Mouse (Mus musculus) spleen, adult 12 weeks (tissue): ENCODE measurements around the gene Gm17018.

Experiments
- DNase-seq: peaks from one replicate; pipeline ENCODE4 v3.0.0; 2022; ENCODE audit warnings: low spot score

Gm17018 gene

DNA sequence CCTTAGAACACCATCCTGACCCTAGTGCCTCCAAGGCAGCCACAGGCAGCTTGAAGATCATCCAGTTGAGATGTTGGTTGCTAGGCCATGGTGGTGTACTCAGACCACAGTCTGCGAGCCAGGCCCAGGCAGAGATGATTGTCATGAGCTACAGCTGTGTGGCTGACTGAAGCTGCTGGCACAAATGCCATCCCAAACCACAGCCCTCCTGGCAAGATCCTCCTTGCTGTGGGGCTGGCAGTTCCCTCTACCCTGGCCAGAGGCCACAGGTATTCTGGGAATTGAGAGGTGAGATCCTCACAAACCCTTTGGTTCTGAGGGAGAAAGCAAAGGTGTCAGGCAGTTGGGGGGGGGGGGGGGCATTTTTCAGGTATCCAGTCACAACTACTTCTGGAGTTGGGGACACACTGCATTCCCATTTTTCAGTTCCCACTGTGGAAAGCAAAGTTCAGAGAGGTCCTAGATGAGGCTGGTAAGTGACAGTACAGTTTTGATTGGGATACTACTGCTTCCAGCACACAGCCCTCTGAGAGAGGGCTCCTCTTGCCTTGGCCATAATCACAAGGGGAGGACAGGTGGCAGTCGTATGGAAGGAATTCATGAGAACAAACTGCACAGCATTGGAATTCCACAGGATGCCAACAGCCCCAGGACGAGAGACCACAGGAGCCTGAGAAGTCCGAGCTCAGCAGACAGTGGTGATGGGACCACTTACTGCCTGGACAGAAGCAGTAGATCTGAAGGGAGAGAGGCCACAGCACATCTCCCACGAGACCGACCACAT lies 27.3 kb downstream of the Gm17018 start:
- DNase-seq, result no peak

DNA sequence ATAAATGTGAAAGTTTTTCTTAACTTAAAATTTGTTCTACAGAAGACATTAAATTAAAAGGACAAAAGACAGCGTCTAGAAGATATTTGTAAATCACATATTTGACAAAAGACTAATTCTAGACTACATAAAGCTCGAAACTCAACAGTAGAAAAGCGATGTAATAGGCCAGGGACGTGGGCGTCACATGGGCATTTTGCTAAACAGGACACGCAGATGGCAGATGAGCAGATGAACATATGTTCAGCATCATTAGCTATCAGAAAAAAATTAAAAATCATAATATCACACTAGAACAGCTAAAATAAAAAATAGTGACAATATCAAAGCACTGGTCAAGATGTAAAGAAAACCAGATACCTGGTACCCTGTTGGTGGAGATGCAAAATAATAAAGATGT lies 29.3 kb downstream of the Gm17018 start:
- DNase-seq, result no peak

DNA sequence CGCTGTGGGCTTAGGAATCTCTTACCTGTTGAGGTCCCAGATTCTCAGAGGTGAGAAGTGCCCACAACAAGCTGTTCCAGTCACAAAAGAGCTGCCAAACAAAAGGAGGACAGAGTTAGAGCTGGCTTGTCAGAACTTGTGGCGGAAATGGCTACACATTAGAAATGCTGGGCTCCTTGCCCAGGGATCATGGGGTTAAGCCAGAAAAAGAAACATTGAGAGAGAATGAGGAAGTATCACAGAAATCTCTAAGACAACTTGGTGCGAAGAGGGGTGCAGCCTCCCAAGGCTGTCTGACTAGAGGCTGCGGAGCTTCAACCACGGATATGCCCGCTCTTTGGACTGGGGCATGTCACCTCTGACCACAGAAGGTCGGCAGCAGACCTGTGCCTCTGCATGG lies 31.3 kb downstream of the Gm17018 start:
- DNase-seq, result no peak

DNA sequence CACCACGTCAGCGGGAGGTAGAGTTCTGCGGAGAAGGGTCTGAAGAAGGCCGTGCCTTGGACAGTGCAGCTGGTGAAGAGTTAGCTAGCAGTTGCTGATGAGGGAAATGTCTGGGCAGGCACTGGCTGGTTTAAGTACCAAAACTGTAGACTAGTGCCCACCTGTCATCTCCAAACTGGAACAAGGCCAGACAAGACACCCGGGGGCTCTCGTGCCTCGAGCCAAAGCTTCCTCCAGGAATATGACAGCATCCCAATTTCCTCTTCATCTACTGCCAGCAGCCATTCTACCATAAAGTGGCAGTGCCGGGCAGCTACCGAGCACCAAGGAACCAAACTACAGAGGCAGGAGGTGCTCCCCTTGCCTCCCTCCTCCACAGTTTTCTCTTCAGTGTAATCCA lies 32.5 kb downstream of the Gm17018 start:
- DNase-seq, result no peak

DNA sequence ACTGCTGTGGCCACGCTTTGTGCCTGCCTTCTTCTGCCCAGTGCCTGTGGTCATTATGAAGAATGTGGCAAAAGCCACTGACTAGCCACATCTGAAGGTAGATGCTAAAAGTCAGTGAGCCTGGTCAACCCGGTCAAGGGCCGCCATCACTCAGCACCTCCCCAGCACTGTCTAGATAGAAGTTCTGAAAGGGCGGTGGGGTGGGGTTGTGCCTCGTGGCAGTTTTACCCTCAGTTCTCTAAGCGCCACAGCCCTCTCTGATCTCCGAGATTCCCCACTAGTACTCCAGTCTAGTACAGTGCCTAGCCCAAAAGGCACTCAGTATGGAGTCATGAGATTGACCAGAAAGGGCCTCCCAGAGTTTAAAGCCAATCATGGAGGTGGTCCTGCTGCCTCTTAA lies 33.7 kb downstream of the Gm17018 start:
- DNase-seq, result no peak

DNA sequence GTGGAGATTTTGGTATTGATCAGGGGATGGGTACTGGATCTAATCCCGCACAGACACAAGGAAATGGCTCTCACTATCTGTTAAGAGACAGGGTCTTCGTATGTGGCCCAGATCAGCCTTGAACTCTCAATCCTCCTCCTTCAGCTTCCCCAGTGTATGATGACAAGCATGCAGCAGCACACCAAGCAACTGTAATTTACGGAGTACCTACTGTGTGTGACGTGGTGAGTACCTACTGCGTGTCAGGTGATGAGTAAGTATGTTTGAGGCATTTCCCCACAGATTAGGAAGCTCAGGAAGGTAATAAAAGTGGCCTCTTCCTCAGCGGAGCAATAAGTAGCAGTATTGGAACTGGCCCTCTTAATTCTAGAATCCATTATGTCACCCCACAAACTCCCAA lies 35.1 kb downstream of the Gm17018 start:
- no peak for DNase-seq

DNA sequence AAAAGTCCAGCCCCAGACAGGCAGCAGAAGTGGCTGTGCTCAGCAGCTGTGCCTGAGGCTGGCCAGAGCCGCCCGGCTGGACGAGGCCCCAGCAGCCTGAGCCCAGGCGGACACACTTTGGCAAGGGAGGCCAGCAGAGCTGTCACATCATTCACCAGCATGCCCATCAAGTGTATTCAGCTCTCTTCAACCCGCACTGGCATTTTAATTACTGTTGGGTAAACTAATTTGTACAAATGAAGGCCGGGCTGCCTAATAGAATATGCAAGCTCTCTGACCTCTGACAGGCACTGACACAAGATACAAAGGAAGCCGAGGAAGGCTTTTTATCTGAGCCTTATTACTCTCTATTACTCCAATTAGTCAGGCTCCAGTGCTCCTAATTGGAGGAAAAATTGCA lies 35.6 kb downstream of the Gm17018 start:
- DNase-seq, result no peak

DNA sequence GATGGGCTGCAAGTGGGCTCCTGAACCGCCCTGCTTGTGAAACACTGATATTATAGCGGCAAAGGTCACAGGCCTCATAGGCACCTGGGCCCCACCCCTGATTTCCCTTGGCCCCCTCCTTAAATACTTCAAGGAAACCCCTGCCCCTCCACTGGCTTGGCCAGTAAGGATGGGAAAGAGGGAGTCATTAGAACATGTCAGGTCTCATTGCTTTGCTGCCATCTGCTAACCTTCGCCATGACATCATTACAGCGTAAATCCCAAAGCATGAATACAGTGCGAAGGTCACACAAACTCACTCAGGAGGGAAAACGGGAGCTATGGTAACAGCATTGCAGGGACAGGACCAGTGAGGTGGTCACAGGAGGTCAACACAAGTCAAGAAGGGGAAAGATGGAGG lies 36.0 kb downstream of the Gm17018 start:
- DNase-seq, result no peak

DNA sequence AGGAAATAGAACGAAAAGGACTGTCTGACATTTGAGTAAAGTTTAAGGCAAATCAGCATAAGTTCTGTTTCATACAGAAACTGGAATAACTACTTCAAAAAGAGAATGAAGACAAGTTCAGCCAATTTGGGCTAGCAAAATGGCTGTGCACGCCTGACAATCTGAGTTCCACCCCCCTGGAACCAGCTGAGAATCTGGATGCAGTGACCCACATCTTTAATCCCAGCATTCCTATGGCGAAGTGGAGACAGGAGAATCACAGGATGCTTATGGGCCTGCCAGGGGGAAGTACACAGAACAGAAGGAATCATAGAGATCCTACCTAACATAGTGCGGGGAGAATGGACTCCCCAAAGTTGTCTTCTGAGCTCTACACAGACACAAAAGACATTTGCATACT lies 36.7 kb downstream of the Gm17018 start:
- DNase-seq, result no peak

DNA sequence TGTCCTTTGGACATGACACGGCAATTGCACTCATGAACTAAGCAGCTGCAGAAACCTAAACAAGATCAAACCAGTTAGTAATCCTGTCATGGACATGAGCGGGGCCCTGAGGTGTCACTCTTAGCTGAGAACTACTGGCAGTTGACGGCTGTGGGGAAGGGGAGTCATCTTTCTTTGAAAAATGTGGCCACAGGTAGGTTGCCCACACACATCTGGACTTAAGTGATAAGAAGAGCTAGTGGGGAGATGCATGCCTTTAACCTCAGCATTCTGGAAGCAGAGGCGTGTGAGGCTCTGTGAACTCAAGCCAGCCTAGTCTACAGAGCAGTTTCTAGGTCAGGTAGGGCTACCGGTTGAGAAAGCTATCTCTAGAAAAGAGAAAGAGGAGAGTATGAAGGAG lies 42.2 kb downstream of the Gm17018 start:
- no peak for DNase-seq

DNA sequence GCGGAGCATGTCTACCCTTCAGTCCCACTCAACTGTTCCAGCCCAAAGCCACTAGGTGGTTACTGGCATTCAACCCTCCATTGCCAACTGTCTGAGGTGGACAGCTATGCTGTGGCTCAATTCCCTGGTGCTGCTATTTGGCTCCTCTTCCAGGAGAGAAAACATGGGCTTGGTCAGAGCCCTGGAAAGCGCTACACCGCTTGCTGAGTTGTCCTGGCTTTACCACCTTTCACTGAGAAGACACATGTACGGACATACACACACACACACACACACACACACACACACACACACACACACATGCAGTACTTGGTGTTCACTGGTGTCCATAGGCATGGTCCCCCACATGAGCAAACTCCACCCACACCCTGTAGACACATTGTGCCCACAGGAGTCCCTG lies 46.3 kb downstream of the Gm17018 start:
- no peak for DNase-seq

DNA sequence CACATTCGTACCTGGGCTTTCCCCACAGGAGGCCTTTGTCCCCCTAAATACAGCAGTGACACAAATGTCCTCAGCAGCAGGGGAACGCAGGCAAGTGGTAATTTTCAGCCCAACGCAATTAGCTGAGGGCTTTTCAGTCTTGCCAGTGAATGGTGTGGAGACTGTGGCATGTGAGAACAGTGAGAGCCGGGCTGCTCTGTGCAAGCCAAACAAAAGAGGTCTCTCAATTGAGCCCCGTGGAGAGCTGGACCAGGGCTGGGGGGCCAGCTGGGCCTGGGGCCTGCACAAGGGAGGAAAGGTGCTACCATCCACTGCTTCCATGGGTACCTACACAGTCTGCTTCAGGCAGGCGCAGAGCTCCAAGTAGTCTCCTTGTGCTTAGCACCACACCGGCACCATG lies 47.1 kb downstream of the Gm17018 start:
- DNase-seq, result no peak

DNA sequence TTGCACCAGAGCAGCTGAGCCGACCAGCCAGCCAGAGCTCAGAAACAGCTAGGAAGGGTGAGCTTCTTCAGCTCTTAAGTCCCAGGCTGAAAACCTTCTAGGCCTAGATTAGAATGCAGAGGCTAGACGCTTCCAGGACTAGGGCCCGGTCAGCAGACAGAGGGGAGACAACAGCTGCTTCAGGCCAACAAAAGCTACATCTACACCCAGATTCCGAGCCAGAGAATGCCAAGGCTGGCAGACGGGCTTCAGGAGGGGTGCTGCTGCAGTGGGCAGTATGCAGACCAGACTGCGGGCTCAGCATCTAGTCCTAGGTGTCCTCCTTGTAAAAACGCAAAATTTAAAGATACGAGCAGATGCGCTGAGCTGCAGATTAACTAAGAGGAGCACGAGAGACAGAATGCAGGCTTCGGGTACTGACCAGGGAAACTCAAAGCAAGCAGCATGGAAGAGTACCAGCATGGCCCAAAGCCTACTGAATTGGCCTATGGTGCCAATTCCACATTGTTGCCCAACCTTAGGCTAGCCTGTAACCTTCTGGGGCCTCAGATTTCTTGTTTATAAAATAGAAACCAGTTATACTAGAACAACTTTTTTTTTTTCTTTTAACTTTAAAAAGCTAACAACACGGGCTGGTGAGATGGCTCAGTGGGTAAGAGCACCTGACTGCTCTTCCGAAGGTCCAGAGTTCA lies 48.4 kb downstream of the Gm17018 start:
- no peak for DNase-seq

DNA sequence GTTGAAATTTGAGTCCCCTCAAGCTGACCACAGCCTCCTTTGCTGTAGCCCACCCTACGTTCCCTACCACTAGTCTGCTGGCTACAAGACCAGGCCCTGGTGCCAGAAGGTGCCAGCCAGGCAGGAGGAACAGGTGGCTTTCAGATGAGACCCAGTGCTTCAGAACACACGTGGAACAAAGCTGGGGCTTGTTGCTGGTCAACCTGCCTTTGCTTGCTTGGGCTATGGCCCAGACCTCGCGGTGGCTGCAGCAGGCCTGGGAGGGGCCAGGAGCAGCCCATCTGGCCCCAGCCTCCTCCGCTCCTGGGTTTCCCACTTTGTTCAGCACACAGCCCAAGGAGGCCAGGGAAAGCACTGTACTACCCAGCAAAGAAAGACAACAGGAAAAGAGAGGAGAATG lies 50.4 kb downstream of the Gm17018 start:
- DNase-seq, result no peak

DNA sequence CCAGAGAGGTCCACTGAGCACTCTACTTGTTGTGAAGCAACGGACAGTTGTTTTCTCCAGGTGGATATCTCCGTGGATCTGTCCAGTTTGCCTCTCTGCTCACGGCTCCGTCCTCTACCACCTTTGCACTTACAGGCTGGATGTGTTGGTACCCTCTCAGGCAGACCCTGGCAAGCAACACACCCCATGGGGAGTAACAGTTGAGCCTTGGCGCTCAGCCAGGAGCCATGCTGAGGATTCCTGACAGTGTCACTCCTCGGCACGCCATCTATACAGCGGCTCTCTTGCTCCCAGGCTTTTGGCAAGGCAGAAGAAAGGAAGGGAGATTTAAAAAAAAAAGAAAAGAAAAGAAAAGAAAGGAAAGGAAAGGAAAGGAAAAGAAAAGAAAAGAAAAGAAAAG lies 54.0 kb downstream of the Gm17018 start:
- DNase-seq, result no peak

DNA sequence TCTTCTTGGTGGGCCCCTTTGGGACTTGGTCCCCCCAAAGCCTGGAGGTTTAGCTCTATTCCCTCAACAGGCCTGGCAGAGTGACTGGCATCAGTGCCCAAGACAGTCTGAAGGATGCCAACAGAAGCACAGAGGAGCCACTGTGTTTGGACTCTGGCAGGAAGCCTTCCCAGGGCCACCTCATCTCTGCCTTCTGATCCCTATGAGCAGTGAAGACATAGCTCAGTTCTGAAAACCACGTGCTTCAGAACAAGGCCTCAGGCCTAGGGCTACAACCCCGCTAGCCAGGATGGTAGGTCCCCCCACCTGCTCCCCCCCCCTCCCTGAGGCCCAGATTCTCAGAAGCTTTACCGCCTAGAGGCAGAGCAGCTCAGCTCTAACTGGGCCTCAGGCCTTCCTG lies 54.5 kb downstream of the Gm17018 start:
- DNase-seq, result no peak

DNA sequence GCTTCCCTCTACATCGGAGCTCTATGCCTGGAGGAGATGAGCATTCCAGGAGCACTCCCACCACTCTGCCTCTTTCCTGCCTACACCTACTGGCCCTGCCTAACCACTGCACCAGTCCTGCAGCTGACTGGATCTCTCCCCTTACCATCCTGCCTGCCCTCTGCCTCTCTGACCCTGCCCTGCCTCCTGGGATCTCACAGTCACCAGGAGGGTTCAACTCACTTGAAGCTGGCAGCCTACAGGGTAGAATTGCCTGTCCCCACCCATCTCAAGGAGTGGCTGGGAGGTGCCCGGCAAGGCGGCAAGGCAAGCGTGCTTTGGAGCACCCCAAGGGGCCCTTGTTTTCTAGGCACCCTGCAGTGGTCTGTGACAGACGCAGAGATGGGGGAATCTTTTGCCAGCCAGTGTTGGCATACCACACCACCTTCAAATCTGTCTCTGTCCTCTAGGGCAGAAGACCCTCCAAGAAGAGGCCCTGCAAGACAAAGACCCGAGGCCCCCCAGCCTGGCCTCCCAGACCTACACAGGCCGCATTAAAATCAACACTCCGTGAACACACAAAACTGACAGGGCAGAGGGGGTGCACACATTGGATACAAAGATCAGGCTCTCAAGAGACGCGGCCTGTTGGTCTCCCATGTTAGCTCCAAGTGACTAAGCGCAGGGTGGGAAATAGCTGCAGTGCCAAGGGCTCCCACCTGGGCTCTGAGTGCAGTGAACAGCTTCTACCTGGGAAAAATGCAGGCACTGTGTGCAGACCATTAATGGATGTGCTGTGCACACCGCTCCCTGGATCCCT lies 55.2 kb downstream of the Gm17018 start:
- DNase-seq, result no peak

DNA sequence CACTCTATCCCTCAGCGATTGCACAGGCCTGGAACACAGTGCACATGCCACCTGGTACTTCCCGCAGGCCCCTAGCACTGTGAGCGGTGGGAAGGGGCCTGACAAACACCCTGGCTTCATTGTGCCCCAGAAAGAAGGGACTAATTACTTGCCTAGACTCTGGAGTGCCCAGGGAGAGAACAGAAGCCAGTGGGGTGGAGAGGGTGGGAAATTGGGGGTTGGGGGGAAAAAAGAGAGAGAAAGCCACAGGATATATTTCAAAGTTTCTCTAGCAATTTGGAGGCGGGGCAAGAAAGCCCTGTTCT lies 55.8 kb downstream of the Gm17018 start:
- DNase-seq, result no peak

DNA sequence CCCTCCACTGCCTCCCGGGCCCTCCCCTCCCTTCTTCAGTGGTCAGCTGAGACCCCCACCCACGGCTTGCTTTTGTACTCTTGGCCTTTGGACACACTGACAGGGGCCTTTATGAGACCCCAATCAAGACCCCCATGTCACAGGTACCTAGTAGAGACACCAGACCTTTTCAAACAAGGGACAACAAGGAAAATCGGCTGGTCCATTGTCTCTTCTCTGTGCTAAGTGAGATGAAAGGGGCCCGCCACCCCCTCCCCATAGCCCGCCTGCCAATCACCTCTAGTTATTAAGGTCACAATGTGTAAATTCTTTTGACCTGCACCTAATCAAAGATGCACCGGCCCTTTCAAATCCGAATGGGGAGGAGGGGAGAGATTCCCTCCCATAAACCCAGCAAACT lies 56.3 kb downstream of the Gm17018 start:
- no peak for DNase-seq

DNA sequence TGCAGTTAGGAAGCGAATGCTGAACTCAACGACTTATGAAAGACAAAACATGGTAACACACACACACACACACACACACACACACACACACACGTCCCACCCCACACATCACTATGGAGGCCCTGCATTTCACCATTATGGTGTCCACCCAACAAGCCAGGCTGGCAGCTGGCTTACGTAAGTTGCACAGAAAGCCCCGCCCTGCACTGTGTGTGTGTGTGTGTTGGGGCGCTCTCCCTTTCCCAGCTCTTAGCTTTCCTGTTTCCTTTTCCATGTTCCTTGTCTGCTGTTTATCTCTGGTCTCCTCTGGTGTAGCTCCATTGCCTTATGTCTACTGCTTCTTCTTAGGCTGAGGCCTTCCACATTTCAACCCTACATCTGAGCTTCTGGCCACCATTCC lies 57.8 kb downstream of the Gm17018 start:
- no peak for DNase-seq

DNA sequence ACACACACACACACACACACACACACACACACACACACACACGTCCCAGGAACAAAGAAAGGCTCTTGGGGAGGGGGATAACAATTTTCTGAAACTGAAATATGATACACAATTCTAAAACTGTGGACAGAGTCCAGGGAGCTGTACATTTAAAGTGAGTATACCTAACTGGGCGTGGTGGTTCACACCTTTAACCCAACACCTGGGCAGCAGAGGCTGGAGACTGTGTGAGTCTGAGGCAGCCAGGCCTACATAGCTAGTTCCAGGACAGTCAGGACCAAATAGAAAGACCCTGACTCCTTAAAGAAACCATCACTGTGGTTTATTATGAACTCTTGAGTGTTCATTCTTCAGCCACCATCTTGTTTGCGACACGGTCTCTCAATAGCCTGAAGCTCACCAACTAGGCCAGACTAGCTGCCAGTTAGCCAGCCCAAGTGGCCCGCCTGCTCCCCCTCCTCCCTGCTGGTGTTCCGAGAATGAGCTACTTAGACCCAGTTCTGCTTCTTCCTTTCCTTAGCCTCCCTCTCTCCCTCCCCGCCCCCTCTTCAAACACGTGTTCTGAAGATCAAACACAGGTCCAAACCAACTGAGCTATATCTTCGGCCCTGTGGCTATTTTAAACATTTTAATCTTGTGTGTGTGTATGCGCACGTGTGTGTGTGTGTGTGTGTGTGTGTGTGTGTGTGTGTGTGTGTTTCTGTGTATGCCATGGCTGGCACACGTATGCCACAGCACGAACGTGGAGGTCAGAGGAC lies 59.5 kb downstream of the Gm17018 start:
- no peak for DNase-seq

DNA sequence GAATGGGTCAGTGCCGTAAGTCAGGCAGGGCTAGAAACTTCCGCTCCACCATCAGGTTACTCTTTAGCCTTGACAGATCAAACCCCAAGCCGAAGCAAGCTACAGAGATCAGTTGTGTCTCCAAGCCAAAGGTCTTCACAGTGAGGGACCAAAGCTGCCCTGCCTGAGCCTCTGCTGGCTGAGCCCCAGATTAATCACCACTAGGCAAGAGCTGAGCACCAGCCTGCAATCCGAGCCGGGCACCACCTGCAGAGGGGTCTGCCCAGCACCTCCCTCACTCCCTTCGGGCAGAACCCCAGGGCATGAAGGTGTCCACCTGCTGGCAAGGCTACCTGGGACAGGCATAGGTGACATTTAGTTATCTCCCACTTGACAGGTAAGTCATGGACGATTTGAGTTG lies 60.6 kb downstream of the Gm17018 start:
- no peak for DNase-seq

DNA sequence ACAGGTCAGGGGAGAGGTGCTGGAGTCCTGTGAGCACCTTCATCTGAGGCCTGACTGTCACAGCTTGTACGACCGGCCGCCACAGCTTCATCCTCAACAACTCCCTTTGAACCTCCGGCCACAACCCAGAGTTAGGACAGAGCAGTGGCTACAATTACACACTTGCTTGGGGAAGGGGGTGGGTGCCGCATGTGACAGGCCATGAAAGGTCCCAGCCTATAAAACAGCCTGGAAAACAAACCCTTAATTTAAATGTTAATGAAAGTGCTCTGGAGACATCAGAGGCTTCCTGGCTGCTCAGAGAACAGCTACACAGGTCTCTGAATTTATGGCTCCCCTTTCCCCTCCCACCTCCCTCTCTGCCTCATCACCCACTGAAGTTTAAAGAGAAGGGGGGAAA lies 61.7 kb downstream of the Gm17018 start:
- no peak for DNase-seq
